Mouse (Mus musculus) limb, embryonic 15.5 days (tissue): ENCODE results near the gene Plcz1. TPM values are rescaled to one million over a fixed set of nuclear protein-coding genes. Genes with fewer than 3 reads are reported as not detected.

Experiments
- ATAC-seq: fragments of 200-750 bp; cut with Nextera tagmentation; 2 replicates; pipeline ENCODE4 v1.8.0; 2017; ENCODE audit warnings: low read depth, moderate TSS enrichment; ENCODE audit not compliant: insufficient number of reproducible peaks, low FRiP score, low TSS enrichment
- H3K27ac ChIP-seq: fragments of 300-500 bp; sonication (generic); 2 replicates; pipeline ENCODE4 v1.5.1; 2015; ENCODE audit warnings: moderate library complexity, mild to moderate bottlenecking, inconsistent platforms
- H3K27me3 ChIP-seq: fragments of 300-500 bp; sonication (generic); 2 replicates; pipeline ENCODE4 v1.6.1; 2015; ENCODE audit warnings: inconsistent platforms
- H3K36me3 ChIP-seq: fragments of 300-500 bp; sonication (generic); 2 replicates; pipeline ENCODE4 v1.6.1; 2015; ENCODE audit warnings: inconsistent platforms
- H3K4me1 ChIP-seq: fragments of 300-500 bp; sonication (generic); 2 replicates; pipeline ENCODE4 v1.6.1; 2015; ENCODE audit warnings: inconsistent platforms
- H3K4me2 ChIP-seq: fragments of 300-500 bp; sonication (generic); 2 replicates; pipeline ENCODE4 v1.6.1; 2015; ENCODE audit warnings: mild to moderate bottlenecking, inconsistent platforms
- H3K4me3 ChIP-seq: fragments of 300-500 bp; sonication (generic); 2 replicates; pipeline ENCODE4 v1.5.1; 2015; ENCODE audit warnings: mild to moderate bottlenecking, inconsistent platforms
- H3K9ac ChIP-seq: fragments of 300-500 bp; sonication (generic); 2 replicates; pipeline ENCODE4 v1.6.1; 2015; ENCODE audit warnings: inconsistent platforms
- H3K9me3 ChIP-seq: fragments of 300-500 bp; sonication (generic); 2 replicates; pipeline ENCODE4 v1.6.1; 2016; ENCODE audit warnings: inconsistent platforms
- WGBS: fragments of 180-500 bp; shearing (Covaris S2); methylation state at CpG from one replicate; pipeline ENCODE4 v1.1.7; 2015; 5-methylcytosine and 5-hydroxymethylcytosine counted together
- polyA plus RNA-seq: library from polyadenylated mRNA; unstranded; fragments of >200 nt; fragmentation: Nextera tagmentation; extraction: Ambion mirVana; gene quantifications from 2 replicates; pipeline ENCODE4 v1.2.1, GENCODE M21; 2015

Gene Plcz1
- polyA plus RNA-seq, 1 experiment from 2014 or later, result not detected

GRCm38 (mm10) chr6:139984069-139984468, 57.2 kb downstream of the Plcz1 start:
- Histone ChIP-seq H3K4me1 (no peaks in the 10 kb centered on the region), H3K9me3 (no peaks in the 10 kb centered on the region), H3K27ac (no peak overlapping the region), H3K27me3 (no peaks in the 10 kb centered on the region), H3K36me3 (no peaks in the 10 kb centered on the region), H3K4me2 (no peak overlapping the region), H3K9ac (no peak overlapping the region), H3K4me3 (no peak overlapping the region)
- WGBS, result 89% methylated on average over 3 of the region's 3 CpGs
- no peak for ATAC-seq

GRCm38 (mm10) chr6:139981061-139981460, 60.2 kb downstream of the Plcz1 start:
- H3K27me3 ChIP-seq, result no peaks in the 10 kb centered on the region
- H3K9me3 ChIP-seq, result no peaks in the 10 kb centered on the region
- H3K4me3 ChIP-seq, result no peak overlapping the region
- ATAC-seq, result no peak
- H3K4me2 ChIP-seq, result no peak overlapping the region
- H3K36me3 ChIP-seq, result no peaks in the 10 kb centered on the region
- H3K4me1 ChIP-seq, result no peaks in the 10 kb centered on the region
- H3K27ac ChIP-seq, result no peak overlapping the region
- H3K9ac ChIP-seq, result no peak overlapping the region

GRCm38 (mm10) chr6:139978114-139978513, 63.1 kb downstream of the Plcz1 start:
- Histone ChIP-seq H3K27ac (no peak overlapping the region), H3K4me2 (no peak overlapping the region), H3K27me3 (no peaks in the 10 kb centered on the region), H3K4me1 (no peaks in the 10 kb centered on the region), H3K9me3 (no peaks in the 10 kb centered on the region), H3K36me3 (no peaks in the 10 kb centered on the region), H3K4me3 (no peak overlapping the region), H3K9ac (no peak overlapping the region)
- 57% methylated on average over 3 of the region's 3 CpGs for WGBS
- ATAC-seq, result no peak

GRCm38 (mm10) chr6:139974668-139975067, 66.6 kb downstream of the Plcz1 start:
- Histone ChIP-seq H3K4me1 (no peaks in the 10 kb centered on the region), H3K9ac (no peak overlapping the region), H3K4me3 (no peak overlapping the region), H3K9me3 (no peaks in the 10 kb centered on the region), H3K27me3 (no peaks in the 10 kb centered on the region), H3K27ac (no peak overlapping the region), H3K4me2 (no peak overlapping the region), H3K36me3 (no peaks in the 10 kb centered on the region)
- ATAC-seq, result no peak
- WGBS, result 74% methylated on average over 5 of the region's 5 CpGs

- WGBS, result 84% methylated on average over 4 of the region's 4 CpGs
Measured at GRCm38 (mm10) chr6:139971608-139972298, 69.5 kb downstream of the Plcz1 start.

GRCm38 (mm10) chr6:139966684-139967083, 74.6 kb downstream of the Plcz1 start:
- Histone ChIP-seq H3K27me3 (no peaks in the 10 kb centered on the region), H3K27ac (no peak overlapping the region), H3K9ac (no peak overlapping the region), H3K4me3 (no peak overlapping the region), H3K4me2 (no peak overlapping the region), H3K9me3 (no peaks in the 10 kb centered on the region), H3K36me3 (no peaks in the 10 kb centered on the region), H3K4me1 (no peaks in the 10 kb centered on the region)
- no peak for ATAC-seq
- WGBS, result 58% methylated on average over 6 of the region's 6 CpGs

More at GRCm38 (mm10) chr6:139971608-139972298, 69.5 kb downstream of the Plcz1 start:
- Histone ChIP-seq H3K4me2 (no peak overlapping the region), H3K9me3 (no peaks in the 10 kb centered on the region), H3K4me3 (no peak overlapping the region), H3K27me3 (no peaks in the 10 kb centered on the region), H3K27ac (no peak overlapping the region), H3K36me3 (no peaks in the 10 kb centered on the region), H3K4me1 (no peaks in the 10 kb centered on the region), H3K9ac (no peak overlapping the region)
- no peak for ATAC-seq

GRCm38 (mm10) chr6:139964895-139965294, 76.4 kb downstream of the Plcz1 start:
- no peak overlapping the region for H3K4me3 ChIP-seq
- no peak overlapping the region for H3K9ac ChIP-seq
- no peak for ATAC-seq
- H3K4me2 ChIP-seq, result no peak overlapping the region
- H3K4me1 ChIP-seq, result no peaks in the 10 kb centered on the region
- 66% methylated on average over 3 of the region's 3 CpGs for WGBS
- H3K36me3 ChIP-seq, result no peaks in the 10 kb centered on the region
- H3K27ac ChIP-seq, result no peak overlapping the region
- H3K27me3 ChIP-seq, result no peaks in the 10 kb centered on the region
- H3K9me3 ChIP-seq, result no peaks in the 10 kb centered on the region

GRCm38 (mm10) chr6:139963775-139964174, 77.5 kb downstream of the Plcz1 start:
- no peaks in the 10 kb centered on the region for H3K4me1 ChIP-seq
- H3K9ac ChIP-seq, result no peak overlapping the region
- no peak overlapping the region for H3K4me3 ChIP-seq
- H3K27ac ChIP-seq, result no peak overlapping the region
- no peaks in the 10 kb centered on the region for H3K27me3 ChIP-seq
- no peaks in the 10 kb centered on the region for H3K9me3 ChIP-seq
- no peaks in the 10 kb centered on the region for H3K36me3 ChIP-seq
- 43% methylated on average over 3 of the region's 3 CpGs for WGBS
- ATAC-seq, result no peak
- no peak overlapping the region for H3K4me2 ChIP-seq

GRCm38 (mm10) chr6:139957531-139958241, 83.6 kb downstream of the Plcz1 start:
- no peaks in the 10 kb centered on the region for H3K27me3 ChIP-seq
- H3K4me3 ChIP-seq, result no peak overlapping the region
- no peak overlapping the region for H3K9ac ChIP-seq
- no peaks in the 10 kb centered on the region for H3K36me3 ChIP-seq
- H3K4me1 ChIP-seq, result no peaks in the 10 kb centered on the region
- no peak overlapping the region for H3K27ac ChIP-seq
- no peak for ATAC-seq
- no peak overlapping the region for H3K4me2 ChIP-seq
- H3K9me3 ChIP-seq, result no peaks in the 10 kb centered on the region
- WGBS, result 66% methylated on average over 7 of the region's 7 CpGs

GRCm38 (mm10) chr6:139953596-139953995, 87.7 kb downstream of the Plcz1 start:
- H3K27ac ChIP-seq, result no peak overlapping the region
- no peak for ATAC-seq
- 77% methylated on average over 12 of the region's 12 CpGs for WGBS
- no peaks in the 10 kb centered on the region for H3K36me3 ChIP-seq
- no peak overlapping the region for H3K4me3 ChIP-seq
- H3K4me1 ChIP-seq, result no peaks in the 10 kb centered on the region
- no peaks in the 10 kb centered on the region for H3K9me3 ChIP-seq
- no peak overlapping the region for H3K4me2 ChIP-seq
- H3K27me3 ChIP-seq, result no peaks in the 10 kb centered on the region
- H3K9ac ChIP-seq, result no peak overlapping the region

GRCm38 (mm10) chr6:139947106-139947879, 94.0 kb downstream of the Plcz1 start:
- H3K27me3 ChIP-seq, result no peaks in the 10 kb centered on the region
- no peak for ATAC-seq
- 81% methylated on average over 8 of the region's 8 CpGs for WGBS
- no peaks in the 10 kb centered on the region for H3K36me3 ChIP-seq
- H3K27ac ChIP-seq, result no peak overlapping the region
- no peaks in the 10 kb centered on the region for H3K9me3 ChIP-seq
- no peak overlapping the region for H3K9ac ChIP-seq
- H3K4me3 ChIP-seq, result no peak overlapping the region
- no peak overlapping the region for H3K4me2 ChIP-seq
- H3K4me1 ChIP-seq, result no peaks in the 10 kb centered on the region
